Mouse (Mus musculus) R1 (cell line): ENCODE data around the gene Esrrg.

Source experiments
- DNase-seq: peaks from one replicate; pipeline ENCODE4 v3.0.0-alpha.2; 2018; ENCODE audit warnings: low read depth, low spot score

Gene Esrrg

DNA sequence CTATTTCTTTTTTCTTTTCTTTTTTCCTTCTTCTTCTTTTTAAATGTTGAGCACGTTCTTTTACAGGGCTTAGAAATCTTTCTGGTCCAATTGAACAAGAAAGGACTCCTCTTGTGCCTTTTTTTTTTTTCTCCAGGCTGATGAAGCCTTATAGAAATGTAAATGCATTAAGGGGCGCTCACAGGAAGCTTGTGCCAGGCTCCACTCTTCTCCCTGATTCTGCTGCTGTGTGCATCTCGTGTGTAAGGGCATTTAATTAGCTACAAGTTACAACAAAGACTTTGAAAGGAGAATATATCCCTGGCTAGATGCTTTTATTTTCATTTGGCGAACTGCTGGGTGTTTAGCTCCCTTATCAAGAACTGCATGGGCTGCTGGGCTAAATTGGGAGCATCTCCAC, 374.6 kb downstream of the Esrrg start:
- peak; percentile 5 for DNase-seq

DNA sequence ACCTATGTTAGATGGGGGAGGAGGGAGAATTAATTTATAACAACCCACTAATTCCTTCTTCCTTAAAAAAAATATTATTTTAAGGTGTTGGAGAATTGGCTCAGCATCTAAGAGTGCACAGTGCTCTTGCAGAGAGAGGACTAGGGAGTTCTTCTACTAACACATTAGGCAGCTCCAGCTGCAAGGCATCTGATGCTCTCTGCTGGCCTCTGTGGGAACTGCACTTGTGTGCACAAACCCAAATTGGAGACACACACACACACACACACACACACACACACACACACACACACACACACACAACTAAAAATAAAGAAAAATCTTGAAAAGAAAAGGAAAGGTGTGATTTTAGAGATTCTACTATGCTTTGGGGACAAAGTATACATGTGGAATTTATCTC, 381.6 kb downstream of the Esrrg start:
- DNase-seq = peak; percentile 35

DNA sequence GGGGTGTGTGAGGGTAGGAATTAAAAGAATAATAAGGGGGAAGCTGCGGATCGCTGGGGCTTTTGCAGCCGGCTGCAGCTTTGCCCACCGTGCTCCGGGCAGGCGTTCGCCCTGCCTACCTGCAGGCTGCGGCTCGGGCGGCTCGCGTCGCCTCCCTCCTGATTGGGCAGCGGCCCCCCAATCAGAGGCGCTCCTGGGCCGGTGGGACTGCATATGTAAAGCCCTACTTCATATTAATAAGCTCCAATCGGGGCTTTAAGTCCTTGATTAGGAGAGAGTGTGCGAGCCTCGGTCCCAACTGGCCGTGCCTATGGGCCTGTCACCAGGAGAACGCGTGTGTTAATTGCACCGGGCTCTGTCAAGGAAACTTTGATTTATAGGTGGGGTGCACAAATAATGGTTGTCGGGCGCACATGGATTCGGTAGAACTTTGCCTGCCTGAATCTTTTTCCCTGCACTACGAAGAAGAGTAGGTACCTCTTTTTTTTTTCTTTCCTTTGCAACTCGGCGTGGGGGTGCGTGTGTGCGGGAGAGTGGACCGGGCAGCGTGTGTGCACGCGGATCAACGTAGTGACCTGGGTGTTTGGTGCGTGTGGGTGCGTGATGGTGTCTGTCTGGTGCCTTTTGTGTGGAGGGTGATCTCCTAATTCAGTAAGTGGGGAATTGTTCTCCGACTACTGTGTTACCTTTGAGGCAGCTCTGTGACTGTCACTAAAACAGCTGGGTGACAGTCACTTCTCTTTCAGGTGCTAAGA, 389.2 kb downstream of the Esrrg start:
- peak; percentile 56 for DNase-seq

DNA sequence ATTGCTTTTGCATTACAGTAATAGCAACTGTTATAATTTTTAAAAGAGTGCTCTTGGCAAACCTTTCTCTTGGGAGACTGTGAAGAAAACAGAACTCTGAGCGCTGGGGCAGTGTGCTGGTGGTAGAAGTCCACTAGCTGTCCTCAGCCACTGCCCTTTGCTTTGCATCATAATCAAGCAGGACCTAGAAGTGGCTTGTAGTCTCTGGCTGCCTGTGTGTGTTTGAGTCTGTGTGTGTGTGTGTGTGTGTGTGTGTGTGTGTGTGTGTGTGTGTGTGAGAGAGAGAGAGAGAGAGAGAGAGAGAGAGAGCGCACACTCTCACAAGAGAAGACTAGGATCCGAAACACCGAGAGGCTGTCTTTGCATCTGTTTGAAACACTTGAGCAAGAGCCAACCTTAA, 390.5 kb downstream of the Esrrg start:
- no peak for DNase-seq

DNA sequence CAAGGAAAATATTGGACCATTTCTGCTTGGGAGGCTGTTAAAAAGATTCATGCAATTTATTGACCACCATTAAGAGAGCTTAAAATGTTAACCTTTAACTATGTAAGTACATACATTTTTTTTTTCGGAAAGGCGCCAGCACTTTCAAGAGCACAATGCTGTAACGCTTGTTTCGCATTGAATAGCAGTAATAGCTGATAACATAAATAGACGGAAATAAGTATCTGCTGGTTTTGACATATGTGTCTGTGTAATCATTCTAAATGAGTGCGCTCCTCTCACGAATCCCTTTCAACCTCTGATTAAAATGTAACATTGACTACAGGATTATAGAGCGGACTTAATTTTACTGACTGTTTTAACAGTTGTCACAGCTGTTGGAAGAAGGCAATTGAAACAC, 391.6 kb downstream of the Esrrg start:
- DNase-seq = no peak

DNA sequence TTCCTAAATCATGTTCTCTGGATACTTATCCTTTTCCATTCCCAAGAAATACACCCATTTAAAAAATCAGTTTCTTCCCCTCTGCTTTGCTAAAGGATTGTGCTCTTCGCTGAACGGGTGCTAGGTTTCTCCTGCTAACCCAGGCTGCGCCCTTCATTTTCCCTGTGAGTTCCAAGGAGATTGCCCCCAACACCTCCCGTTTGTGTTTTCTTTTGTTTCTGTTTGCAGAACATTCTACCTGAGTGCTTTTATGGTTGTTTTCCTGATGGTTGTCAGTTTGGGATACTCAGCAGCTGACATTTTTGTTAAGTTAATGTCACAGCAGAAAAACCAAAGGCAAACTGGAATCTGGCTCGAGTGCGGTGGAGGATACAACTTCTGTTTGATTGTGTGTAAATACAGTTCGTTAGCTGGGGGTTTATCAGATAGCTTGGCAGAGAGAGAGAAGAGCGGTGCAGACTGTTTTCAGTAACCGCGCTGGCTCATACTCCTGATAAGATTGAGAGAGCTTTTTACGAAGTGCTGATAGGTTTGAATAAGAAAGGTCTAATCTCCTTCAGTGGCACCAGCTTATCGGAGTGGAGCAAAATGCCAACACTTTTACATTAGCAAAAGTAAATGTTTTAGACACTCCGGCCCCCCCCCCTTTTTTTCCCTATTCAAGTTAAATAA, 398.4 kb downstream of the Esrrg start:
- DNase-seq = no peak

DNA sequence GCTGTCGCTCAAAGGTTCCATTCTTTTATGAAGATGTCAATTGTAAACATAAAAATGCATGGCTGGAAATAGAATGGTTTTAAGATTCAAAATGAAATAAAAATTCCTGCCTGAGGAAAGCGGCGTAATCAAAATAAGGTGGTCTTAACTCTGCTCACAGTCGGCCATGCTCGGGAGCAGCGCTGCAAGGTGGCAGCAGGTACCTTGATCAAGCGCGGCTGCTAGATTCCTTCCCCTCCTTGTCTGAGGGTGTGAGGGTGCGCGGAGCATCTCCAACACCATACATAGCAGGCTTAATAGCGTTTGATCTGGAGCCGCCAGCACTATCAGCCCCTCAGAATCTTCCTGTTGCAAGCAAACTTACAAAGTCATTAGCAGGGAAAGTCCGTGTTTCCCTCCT, 399.9 kb downstream of the Esrrg start:
- peak; percentile 6 for DNase-seq

DNA sequence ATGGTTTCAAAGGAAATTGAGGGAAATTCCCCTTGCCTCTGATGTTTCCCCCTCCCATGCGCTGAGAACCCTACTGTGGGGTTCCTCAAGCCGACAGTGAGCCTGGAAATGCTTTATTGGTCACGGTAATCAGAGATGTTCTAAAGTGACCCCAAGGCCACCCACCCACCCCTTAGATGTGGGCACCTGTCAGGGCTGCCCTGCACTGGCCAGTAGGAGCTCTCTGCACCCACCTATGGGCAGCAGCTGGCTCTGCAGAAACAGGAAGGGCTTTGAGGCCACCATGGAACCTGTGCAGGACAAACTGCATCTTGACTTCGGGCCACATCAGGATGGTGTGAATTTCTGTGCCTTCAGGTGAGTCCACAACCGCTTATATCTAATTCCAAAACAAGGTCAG, 401.3 kb downstream of the Esrrg start:
- no peak for DNase-seq

DNA sequence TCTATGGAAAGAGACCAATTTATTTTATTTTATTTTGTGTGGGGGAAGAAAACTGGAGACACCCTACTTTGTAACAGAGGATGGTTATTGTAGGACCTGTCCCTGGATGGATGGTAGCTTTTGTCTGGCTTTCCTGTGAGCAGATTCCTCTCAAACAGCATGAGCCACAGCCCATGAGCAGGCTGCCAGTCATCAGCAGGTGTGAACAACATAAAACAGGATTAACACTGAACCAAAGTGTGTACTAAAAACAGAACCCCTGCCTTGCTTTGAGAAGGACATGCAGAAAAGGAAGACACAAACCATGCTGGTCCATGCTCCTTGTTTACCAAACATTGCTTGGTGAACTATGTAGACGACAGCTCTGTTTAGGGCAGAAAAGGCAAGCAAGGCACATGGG, 402.3 kb downstream of the Esrrg start:
- no peak for DNase-seq

DNA sequence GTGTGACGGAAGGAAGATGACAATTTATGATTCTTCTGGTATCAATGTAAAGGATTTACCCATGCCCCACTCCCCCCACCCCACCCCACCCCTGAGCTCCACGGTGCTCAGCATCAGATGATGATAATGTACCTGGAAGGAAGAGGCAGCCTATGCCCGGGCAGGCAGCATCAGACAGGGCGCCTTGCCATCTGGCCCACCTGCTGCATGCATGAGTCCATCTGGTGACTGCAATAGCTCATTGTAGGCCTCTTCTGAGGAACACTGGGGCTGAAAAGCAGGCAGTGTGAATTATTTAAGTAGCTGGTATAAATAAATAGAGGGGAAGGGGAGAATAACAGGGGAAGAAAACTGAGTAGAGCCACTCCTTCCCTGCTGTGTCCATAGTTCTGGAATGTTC, 405.8 kb downstream of the Esrrg start:
- peak; percentile 3 for DNase-seq

DNA sequence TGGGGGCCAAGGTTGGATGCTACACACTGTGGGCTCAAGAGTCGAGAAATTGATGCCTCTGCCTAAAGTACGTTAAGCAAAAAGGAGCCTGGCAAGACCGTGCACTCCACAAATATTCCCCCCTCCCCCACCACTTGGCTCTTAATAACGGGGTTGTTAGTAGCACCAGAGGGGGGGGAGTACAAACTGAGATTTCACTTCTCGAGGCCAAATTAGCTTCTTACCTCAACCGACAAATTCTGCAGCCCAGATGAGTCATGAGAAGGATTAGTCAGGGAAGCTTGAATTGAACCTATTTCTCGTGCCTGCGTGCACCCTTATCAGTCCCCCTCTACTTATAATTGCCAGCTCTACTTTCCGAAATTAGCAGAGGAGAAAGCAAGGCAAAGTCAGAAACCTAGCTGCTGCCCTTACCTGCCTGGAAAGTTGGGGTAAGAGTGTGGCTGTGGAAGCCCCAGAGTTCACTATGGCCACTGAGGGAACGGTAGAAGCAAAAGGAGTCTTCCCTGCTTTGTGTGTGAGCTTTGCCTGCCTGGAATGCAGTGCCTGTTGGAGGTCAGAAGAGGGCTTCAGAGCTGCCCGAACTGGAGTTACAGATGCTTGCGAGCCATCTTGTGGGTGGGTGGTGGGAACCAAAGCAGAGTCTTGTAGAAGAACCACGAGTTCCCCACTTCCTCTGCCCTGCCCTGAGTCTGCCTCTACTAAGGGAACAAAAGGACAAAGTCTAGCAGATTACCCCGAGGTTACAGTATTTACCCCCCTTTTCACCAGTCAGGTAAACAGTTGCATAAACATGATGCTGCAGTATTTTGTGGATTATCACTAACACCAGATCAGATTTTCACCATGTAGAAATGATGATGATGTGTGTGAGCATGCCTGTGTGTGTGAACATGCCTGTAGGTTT, 409.6 kb downstream of the Esrrg start:
- no peak for DNase-seq

DNA sequence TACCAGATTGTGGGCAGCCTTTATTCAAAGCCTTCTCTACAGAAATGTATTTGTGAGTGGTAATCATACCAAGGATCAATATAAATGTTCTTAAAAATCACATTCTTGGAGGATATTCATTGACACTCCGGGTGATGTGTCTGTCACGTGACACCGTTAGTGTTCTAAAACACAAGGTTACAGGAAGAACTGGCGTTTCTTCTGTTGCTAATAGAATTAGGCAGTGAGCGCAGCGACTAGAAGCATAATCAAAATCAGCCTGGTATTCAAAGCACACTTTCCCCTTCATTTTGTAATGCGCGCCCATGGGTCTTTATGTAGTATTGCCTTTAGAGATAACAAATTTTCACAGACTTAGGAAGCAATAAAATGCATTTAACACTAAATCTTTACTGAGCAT, 420.6 kb downstream of the Esrrg start:
- no peak for DNase-seq

DNA sequence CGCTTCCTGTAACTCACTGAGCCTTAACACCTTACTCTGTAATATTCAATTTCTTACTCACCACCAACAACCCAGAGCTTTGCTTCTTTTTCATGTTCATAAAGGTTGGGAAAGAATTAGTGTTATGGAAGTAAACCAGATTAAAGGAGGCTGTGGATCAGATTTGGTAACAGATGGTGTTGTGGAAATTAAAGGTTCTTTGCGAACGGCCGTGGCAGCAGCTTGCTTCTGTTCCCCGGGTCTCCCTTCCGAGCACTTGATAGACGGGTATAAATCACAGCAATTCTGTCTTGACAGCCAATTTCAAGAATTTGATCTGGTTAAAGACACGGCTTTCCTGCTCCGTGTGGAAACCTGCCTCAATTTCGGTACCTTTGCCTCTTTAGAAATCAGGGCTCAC, 421.5 kb downstream of the Esrrg start:
- no peak for DNase-seq

DNA sequence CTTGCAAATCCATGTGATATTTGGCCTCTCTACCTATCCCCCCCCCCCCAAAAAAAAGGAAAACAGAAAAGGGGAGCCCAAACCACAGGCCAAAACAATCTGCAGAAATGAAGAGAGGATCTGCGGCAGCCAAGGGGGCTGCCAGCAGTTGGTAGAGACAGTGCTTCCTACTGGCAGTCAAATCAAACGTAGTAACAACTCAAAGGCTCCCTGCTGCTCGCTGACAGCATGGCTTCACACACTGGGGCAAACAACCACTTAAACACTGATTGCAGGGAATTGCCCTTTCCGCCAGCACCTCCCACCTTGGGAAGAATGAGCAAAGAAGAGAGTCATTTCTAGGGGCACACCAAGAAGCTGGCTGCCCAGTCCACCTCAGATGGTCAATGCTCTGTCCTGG, 422.7 kb downstream of the Esrrg start:
- DNase-seq = peak; percentile 5

DNA sequence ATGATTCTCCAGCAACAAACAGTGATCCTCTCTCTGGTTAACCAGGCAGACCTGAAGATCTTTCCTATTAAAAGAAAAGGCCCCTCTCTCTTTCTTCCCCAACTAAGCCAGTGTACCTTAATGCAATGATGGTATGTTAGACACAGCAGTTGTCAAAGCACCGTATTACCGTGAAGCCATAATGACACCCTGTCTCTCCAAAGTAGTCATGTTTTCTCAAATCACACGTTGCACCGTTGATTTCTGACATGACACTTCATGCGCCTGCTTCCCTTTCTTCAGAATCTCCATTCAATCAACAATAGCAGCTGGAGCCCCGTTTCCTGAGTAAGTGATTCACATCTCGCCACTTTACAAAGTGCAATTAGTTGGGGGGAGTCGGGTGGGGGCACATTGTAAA, 427.4 kb downstream of the Esrrg start:
- DNase-seq = no peak

DNA sequence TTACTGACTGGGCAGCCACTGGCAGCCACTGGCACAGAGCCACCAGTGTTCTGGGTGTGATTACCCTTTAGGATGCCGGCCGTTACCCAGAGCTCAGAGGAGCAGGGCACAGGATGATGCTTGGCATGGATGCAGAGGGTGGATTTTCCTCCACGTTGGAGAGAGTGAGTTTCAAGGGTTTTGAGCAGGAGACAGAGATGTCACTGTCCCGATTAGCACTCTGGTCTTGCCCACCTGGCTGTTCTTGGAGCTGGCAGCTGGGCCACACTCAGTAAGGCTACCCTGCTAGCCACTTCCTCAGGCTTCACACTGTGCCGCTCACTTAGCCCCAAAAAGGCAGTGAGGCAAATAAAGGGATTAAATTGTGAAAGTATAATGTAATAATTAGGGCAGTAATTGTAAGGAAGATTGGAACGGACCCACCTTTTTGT, 438.1 kb downstream of the Esrrg start:
- DNase-seq = no peak

DNA sequence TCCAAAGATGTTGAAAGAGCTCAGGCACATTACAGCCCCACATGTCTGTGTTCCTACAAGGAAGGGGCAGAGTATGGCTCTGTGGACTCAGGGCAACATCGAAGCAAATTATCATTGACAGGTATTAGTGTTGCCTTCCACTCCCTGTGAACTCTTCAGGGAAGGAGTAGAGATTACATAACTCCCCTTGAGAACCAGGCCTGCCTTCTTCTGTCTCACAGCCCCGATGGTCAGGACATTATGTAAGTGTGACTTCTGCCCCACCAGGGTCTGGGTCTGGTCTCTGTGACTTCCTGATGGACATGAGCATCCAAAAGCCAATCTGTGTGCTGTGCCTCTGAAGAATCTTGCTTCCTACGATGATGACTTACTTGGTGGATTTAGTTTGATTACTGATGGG, 438.6 kb downstream of the Esrrg start:
- DNase-seq = no peak

DNA sequence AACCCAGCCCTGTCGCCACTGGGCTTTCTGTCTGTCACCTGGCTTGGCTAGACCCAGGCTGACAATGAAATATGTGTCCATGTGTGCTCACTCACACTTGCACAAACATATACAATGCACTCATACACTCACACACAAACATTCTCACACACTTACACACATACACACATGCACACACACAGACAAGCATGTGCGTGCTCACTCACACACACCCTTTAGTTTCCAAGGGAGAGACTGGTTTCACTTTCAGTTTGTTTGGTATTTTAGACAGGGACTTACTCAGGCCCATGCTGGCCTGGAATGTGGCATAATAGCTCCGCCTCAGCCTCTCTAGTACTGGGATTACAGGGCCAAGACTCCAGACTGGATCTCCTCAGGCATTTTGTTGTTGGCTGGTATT, 447.3 kb downstream of the Esrrg start:
- peak; percentile 10 for DNase-seq

DNA sequence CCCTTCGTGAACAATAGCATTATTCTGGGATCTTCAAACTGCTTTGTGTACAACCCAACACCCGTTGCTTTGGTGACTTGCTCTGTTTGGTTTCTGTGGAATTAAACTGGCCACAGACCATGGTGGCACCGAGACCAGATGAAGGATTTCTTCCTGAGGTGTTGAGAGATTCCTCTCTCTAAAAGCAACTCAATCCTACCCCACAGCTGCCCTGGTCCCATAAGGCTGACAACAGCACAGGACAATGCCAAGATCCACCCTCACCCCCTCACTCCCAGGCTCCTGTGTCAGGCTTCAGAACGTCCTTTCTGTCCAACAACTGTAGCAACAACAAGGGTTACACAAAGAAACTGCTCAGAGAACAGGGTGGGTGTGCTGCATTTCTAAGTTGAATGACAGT, 449.3 kb downstream of the Esrrg start:
- DNase-seq = no peak

DNA sequence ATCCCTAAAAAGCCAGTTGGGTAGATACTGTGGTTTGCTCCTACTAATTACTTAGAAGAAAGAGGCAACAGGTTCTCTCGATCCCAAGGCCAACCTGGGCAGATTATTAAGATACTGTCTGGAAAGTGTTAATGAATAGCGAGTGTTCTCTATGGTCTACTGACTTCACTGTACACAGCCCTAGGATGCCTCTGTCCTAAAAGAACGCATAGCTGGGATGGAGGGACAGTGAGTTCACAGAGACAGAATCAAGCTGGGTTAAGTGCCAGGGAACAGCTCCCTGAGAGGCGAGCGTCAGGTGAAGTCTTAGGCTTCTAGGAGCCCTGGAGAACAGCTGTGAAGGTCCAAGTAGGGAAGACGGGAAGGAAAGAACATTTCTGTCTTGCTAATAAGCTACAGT, 450.4 kb downstream of the Esrrg start:
- DNase-seq = no peak

DNA sequence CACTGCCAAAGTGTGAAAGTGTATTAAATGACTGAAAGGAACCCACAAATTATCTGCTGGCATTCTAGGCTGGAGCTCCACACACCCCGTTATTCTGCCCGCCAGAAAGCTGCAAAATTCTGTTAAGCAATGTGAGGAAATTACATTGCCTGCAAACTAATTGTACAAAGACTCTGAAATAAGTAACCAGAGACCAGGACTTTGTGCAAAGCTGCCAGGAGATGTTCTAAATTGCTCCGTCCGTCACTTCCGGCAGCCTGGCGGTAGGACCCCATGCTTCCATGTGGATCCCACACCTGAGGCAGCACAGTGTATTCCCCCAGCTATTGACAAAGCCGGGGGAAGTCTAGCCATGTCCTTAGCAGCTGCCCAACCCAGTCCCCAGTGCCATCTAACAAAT, 451.9 kb downstream of the Esrrg start:
- DNase-seq = no peak

DNA sequence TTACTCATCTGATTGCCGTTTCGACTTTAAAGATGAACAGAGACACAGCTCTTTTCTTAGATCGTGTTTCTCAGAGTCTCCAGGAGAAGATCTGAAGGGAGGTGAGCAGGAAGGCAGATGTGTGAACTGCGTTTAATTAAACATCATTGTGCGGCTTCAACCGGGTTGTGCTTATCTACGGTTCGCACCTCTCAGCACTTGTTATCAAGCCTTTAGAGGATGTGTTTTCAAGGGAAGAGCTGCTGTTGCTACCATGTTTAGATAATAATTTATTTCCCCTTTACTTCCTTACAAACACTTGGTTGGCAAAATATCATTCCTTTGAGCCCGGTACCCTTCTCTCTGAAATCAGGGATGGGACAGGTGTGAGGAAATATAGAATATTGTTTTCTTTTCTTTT, 460.2 kb downstream of the Esrrg start:
- DNase-seq = no peak
